Mouse (Mus musculus) frontal cortex, postnatal 36 days (tissue): ENCODE measurements around the gene Slc27a2.
A peak's percentile ranks its signal among the peaks of the same experiment; 100 is the strongest.
"Not testable (repeated sequence)": the region's sequence is repeated elsewhere in the genome, so short reads cannot be mapped to it uniquely, and the experiment has no call there.

ENCODE experiments used
- DNase-seq, 2 experiments: peaks; one replicate each; pipeline ENCODE4 v3.0.0; 2022; ENCODE audit warnings: low spot score in 2 of 2

Gene Slc27a2

GRCm38 (mm10) chr2:126601918-126602600 is 49.9 kb downstream of the Slc27a2 start:
- no peak for DNase-seq

- DNase-seq: peak in 1 of 2 experiments; percentile 6
These were observed 54.0 kb downstream of the Slc27a2 start for GRCm38 (mm10) chr2:126606061-126606687.

GRCm38 (mm10) chr2:126606688-126607062 is 54.5 kb downstream of the Slc27a2 start:
- no peak for DNase-seq

- no peak for DNase-seq
These were observed 55.5 kb downstream of the Slc27a2 start for GRCm38 (mm10) chr2:126607553-126608203.

GRCm38 (mm10) chr2:126609600-126609999 is 57.4 kb downstream of the Slc27a2 start:
- not testable (repeated sequence) for DNase-seq

- no peak for DNase-seq
These were observed 63.1 kb downstream of the Slc27a2 start for GRCm38 (mm10) chr2:126615355-126615754.

- no peak for DNase-seq
These were observed 66.4 kb downstream of the Slc27a2 start for GRCm38 (mm10) chr2:126618470-126619179.

GRCm38 (mm10) chr2:126619249-126619704 is 67.1 kb downstream of the Slc27a2 start, which contains the start of gene Hdc:
TSS of gene Hdc (minus strand) at chr2:126619299.
- DNase-seq: no peak

GRCm38 (mm10) chr2:126622455-126622854 is 70.2 kb downstream of the Slc27a2 start:
- DNase-seq: no peak

GRCm38 (mm10) chr2:126623138-126623537 is 70.9 kb downstream of the Slc27a2 start:
- no peak for DNase-seq

- DNase-seq: no peak
These were observed 76.3 kb downstream of the Slc27a2 start for GRCm38 (mm10) chr2:126628455-126628995.

GRCm38 (mm10) chr2:126633165-126633564 is 81.0 kb downstream of the Slc27a2 start:
- no peak for DNase-seq

- no peak for DNase-seq
These were observed 84.0 kb downstream of the Slc27a2 start for GRCm38 (mm10) chr2:126635939-126636823.
